Mouse (Mus musculus) limb, embryonic 12.5 days (tissue): ENCODE measurements around the gene Alpl. TPM values are rescaled to one million over a fixed set of nuclear protein-coding genes. Genes with fewer than 3 reads are reported as not detected.

Experiments used
- ATAC-seq: fragments of 200-750 bp; cut with Nextera tagmentation; 2 replicates; pipeline ENCODE4 v1.8.0; 2017; ENCODE audit warnings: low read depth, moderate TSS enrichment; ENCODE audit not compliant: insufficient number of reproducible peaks, insufficient read depth, low FRiP score, low TSS enrichment
- H3K27ac ChIP-seq: fragments of 300-500 bp; sonication (generic); 2 replicates; pipeline ENCODE4 v1.5.1; 2016; ENCODE audit warnings: mild to moderate bottlenecking, moderate library complexity
- H3K27me3 ChIP-seq: fragments of 300-500 bp; sonication (generic); 2 replicates; pipeline ENCODE4 v1.6.1; 2016; ENCODE audit warnings: mild to moderate bottlenecking, moderate library complexity
- H3K36me3 ChIP-seq: fragments of 300-500 bp; sonication (generic); 2 replicates; pipeline ENCODE4 v1.6.1; 2016; ENCODE audit warnings: mild to moderate bottlenecking, moderate library complexity
- H3K4me1 ChIP-seq: fragments of 300-500 bp; sonication (generic); replicated peaks from 2 replicates; pipeline ENCODE4 v1.6.1; 2016
- H3K4me2 ChIP-seq: fragments of 300-500 bp; sonication (generic); 2 replicates; pipeline ENCODE4 v1.6.1; 2016; ENCODE audit warnings: mild to moderate bottlenecking, moderate library complexity
- H3K4me3 ChIP-seq: fragments of 300-500 bp; sonication (generic); replicated peaks from 2 replicates; pipeline ENCODE4 v1.5.1; 2016; ENCODE audit warnings: mild to moderate bottlenecking
- H3K9ac ChIP-seq: fragments of 300-500 bp; sonication (generic); replicated peaks from 2 replicates; pipeline ENCODE4 v1.6.1; 2016; ENCODE audit warnings: mild to moderate bottlenecking, moderate library complexity
- H3K9me3 ChIP-seq: fragments of 300-500 bp; sonication (generic); 2 replicates; pipeline ENCODE4 v1.6.1; 2016; ENCODE audit warnings: mild to moderate bottlenecking, moderate library complexity
- WGBS: fragments of 180-500 bp; shearing (Covaris S2); methylation state at CpG from one replicate; pipeline ENCODE4 v1.1.7; 2016; 5-methylcytosine and 5-hydroxymethylcytosine counted together
- polyA plus RNA-seq: library from polyadenylated mRNA; unstranded; fragments of >200 nt; fragmentation: Nextera tagmentation; extraction: Ambion mirVana; gene quantifications from 2 replicates; pipeline ENCODE4 v1.2.1, GENCODE M21; 2016

Alpl gene
- polyA plus RNA-seq, 1 experiment from 2014 or later = 2.3 TPM

DNA sequence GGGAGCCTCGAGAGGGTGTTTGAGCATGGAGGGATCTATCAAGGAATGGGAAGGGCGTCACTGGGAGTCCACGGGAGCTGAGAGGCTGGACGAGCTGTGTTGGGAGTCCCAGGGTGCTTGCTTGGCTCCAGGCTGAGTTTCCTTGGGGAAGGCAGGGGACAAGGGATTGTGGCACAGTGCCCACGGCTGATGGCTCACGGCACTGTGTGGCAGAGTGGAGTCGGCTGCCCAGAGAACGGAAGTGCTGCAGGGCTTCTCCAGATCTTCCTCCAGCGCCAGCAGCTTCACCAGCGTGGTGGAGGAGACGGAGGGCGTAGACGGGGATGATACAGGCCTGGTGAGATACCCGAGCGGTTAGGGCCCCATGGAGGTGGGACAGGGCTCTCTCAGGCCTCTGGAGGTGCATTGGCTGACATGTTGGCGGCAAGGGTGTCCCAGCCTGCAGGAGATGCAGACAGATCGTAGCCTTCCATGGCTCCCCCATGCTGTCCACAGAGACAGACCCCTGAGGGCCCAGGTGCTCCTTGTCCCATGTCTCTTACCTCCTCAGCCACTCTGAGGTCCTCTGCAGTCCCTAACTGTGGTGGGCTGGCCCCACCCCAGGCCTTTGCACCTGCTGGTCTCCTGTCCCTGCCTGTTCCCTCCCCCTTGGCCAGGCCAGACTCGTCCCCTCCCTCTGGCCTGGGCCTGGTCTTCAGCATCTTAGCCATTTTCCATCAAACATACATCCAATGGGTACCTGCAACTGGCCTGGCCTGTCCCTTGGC is 69.3 kb downstream of the Alpl start:
- H3K27ac ChIP-seq = no peak overlapping the region
- 0 out of 2 replicates have a peak, but pooled peaks have one; percentile 7 for ATAC-seq
- peaks cover 25% of the 10 kb centered on the region for H3K4me1 ChIP-seq
- peak overlapping the region; percentile 24; the same call in 1 of the 2 replicates for H3K4me3 ChIP-seq
- H3K36me3 ChIP-seq = no peaks in the 10 kb centered on the region
- H3K27me3 ChIP-seq = peaks cover 61% of the 10 kb centered on the region
- H3K9ac ChIP-seq = peak overlapping the region; percentile 12; the same call in 1 of the 2 replicates
- 82% methylated on average over 18 of the region's 18 CpGs for WGBS
- no peaks in the 10 kb centered on the region for H3K9me3 ChIP-seq
- peak overlapping the region; percentile 48 for H3K4me2 ChIP-seq

DNA sequence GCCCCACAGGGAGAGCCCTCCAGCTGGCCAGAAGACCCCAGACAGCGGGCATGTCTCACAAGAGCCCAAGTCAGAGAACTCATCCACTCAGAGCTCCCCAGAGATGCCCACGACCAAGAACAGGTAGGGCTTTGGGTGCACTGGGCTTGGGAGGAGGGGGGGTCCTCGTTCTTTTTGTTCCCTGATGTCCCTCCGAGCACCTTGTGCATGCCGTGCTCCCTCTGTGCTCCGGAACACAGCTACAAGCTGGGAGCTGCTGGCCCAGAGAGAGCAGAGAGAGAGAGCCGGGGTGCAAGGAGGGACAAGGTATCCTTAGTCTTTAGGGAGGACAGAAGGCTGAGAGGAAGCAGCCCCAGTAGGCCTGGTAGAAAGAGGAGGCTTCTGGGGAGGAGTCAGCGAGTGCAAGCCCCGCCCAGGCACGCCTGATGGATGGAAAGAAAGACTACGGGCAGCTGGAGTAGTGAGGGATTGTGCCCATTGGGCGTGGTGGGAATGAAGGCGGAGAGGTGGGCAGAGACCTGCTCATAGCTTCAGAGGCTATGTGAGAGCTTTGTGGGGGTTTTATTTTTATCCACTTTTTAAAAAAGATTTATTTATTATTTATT is 70.5 kb downstream of the Alpl start:
- WGBS = 77% methylated on average over 13 of the region's 13 CpGs
- H3K36me3 ChIP-seq = no peaks in the 10 kb centered on the region
- H3K4me1 ChIP-seq = peaks cover 25% of the 10 kb centered on the region
- no peak overlapping the region for H3K9ac ChIP-seq
- H3K4me3 ChIP-seq = no peak overlapping the region
- no peaks in the 10 kb centered on the region for H3K9me3 ChIP-seq
- H3K4me2 ChIP-seq = no peak overlapping the region
- no peak for ATAC-seq
- no peak overlapping the region for H3K27ac ChIP-seq
- H3K27me3 ChIP-seq = peaks cover 61% of the 10 kb centered on the region

DNA sequence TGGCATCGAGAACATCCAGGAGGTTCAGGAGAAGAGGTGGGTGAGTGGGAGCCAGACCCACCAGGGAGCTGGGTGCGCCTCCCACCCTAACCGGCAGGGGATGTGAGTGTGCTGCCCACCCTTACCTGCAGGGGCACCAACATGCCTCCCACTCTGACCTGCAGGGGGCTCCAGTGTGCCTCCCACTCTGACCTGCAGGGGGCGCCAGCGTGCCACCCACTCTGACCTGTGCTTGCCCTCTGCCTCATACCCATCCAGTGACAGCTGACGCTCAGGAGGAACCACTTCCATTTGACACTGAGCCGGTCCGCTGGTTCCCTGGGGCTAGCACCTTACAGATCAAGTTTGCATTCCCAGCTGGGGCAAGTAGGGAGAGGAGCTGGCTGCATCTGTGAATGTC is 71.4 kb downstream of the Alpl start:
- Histone ChIP-seq H3K4me1 (peaks cover 27% of the 10 kb centered on the region), H3K9ac (no peak overlapping the region), H3K9me3 (no peaks in the 10 kb centered on the region), H3K4me3 (no peak overlapping the region), H3K27ac (no peak overlapping the region), H3K36me3 (no peaks in the 10 kb centered on the region), H3K4me2 (no peak overlapping the region), H3K27me3 (peaks cover 66% of the 10 kb centered on the region)
- ATAC-seq = no peak
- 46% methylated on average over 8 of the region's 8 CpGs for WGBS

DNA sequence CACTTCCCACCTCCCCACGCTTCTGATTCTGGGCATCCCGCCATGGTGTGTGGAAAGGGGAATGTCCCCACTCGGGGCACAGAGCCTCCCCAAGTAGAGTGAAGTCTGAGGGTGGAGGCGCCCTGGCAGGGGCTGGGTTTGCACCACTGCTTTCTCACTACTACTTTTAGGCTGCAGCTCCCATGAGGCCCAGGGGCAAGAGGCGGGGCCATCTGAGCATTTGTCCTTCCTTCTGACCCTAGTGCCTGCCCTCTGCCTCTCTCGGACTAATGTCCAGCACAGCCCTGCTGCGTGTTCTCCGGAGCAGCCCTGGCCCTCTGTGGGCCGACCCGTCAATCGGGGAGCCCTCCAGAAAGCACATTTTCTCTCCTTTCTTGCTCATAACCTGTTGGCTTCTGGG is 72.0 kb downstream of the Alpl start:
- ATAC-seq = no peak
- peaks cover 62% of the 10 kb centered on the region for H3K27me3 ChIP-seq

DNA sequence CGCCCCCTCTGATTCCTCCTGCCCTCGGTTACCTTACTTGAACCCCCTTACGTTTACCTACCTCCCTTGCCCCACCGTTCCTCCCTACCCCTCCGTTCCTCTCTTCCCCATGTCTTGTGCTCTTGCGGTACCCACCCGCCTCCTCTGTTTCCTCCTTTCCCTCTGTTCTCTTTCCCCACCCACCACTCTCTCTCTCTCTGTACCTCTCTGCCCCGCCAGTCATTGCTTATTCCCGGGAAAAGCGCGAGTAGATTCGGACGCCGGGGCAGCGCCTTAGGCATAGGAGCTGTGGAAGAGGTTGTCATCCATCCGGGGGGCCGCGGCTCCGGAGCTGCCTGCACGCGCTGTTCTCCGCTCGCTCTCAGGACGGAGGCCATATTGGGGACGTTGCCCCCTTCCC is 72.7 kb downstream of the Alpl start:
- ATAC-seq = no peak
- Histone ChIP-seq H3K27me3 (peaks cover 61% of the 10 kb centered on the region), H3K9me3 (no peaks in the 10 kb centered on the region), H3K4me2 (peak overlapping the region; percentile 44), H3K36me3 (no peaks in the 10 kb centered on the region), H3K4me3 (peak overlapping the region; percentile 6), H3K9ac (no peak overlapping the region; the same call in 1 of the 2 replicates), H3K27ac (no peak overlapping the region), H3K4me1 (peaks cover 30% of the 10 kb centered on the region)
- WGBS = 45% methylated on average over 25 of the region's 25 CpGs

More for the DNA sequence above, 72.0 kb downstream of the Alpl start:
- Histone ChIP-seq H3K4me3 (peak overlapping the region; percentile 6; the same call in 1 of the 2 replicates), H3K36me3 (no peaks in the 10 kb centered on the region), H3K4me1 (peaks cover 30% of the 10 kb centered on the region), H3K4me2 (peak overlapping the region; percentile 44; the same call in 1 of the 2 replicates), H3K9me3 (no peaks in the 10 kb centered on the region), H3K9ac (no peak overlapping the region), H3K27ac (no peak overlapping the region)
- 38% methylated on average over 11 of the region's 11 CpGs for WGBS

DNA sequence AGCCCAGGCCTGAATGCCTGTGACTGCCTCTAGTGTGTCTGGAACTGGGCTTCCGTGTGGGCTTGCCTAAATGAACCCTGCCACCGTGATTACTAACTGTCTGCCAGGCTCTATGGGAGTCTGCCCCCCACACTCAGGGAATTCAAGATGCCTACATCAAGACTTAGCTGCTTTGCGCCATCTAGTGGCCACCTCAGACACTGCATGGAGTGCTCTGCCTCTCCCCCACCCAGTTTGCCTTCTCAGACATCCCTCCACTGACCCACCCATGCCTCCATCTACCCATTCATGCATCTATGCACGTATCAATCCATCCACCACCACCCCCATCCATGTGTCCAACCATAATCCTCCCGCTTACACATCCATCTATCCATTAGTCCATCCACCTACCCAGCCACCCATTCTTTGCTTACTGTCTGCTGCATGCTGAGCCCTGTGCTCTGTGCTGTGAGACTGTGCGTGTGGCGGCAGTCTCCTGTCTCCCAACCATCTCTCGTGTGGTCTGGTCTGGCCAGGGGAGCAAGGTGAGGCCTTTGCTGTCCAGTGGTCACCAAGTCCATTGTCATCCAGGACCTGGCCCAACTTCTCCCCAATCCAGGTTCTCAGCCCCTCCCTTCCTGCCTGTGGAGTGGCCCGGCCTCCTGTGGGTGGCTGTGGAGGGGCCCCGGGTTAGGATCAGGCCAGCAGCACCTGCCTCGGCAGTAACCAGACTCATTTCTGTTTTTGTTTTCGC is 73.3 kb downstream of the Alpl start:
- ATAC-seq = no peak
- H3K9me3 ChIP-seq = no peaks in the 10 kb centered on the region
- no peak overlapping the region for H3K27ac ChIP-seq
- H3K4me2 ChIP-seq = peak overlapping the region; percentile 44
- no peak overlapping the region for H3K9ac ChIP-seq
- no peak overlapping the region for H3K4me3 ChIP-seq
- H3K36me3 ChIP-seq = no peaks in the 10 kb centered on the region
- peaks cover 23% of the 10 kb centered on the region for H3K4me1 ChIP-seq
- H3K27me3 ChIP-seq = peaks cover 61% of the 10 kb centered on the region
- WGBS = 26% methylated on average over 12 of the region's 12 CpGs

DNA sequence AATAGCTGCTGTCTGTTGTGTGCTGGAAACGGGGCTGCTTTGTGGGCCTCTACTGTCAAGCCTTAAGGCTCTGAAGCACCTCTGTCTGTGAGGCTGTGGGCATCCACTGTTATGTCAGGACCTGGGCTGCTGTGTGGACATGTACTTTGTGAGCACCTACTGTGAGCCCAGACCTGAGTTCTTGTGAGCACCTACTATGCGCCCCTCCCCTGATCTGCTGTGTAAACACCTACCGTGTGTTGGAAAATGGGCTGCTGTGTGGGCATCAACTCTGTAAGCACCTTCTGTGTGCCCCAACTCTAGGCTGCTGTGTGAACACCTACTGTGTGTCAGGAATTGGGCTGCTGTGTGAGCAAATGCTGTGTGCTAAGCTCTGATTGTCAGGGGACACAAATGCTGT is 74.0 kb downstream of the Alpl start:
- H3K36me3 ChIP-seq = no peaks in the 10 kb centered on the region
- peaks cover 22% of the 10 kb centered on the region for H3K4me1 ChIP-seq
- peaks cover 58% of the 10 kb centered on the region for H3K27me3 ChIP-seq
- no peak overlapping the region for H3K27ac ChIP-seq
- ATAC-seq = no peak
- H3K9me3 ChIP-seq = no peaks in the 10 kb centered on the region
- H3K4me3 ChIP-seq = no peak overlapping the region
- H3K4me2 ChIP-seq = no peak overlapping the region
- no peak overlapping the region for H3K9ac ChIP-seq
- WGBS = 83% methylated on average over 3 of the region's 3 CpGs

DNA sequence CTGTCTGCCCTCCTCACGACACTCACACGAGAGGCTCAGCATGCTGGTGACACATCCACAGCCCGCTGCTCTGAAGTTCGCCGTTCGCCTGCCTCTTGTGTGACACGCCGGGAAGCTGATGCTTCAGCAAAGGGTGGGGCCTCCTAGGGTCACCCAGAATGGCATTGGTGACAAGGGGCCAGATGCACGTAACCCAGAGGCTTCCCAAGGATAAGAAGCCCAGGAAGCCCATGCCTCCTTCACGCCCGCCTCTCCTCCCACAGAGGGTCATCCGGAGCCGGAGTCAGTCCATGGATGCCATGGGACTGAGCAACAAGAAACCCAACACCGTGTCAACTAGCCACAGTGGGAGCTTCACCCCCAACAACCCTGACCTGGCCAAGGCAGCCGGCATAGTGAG is 74.6 kb downstream of the Alpl start:
- Histone ChIP-seq H3K4me3 (no peak overlapping the region), H3K27ac (no peak overlapping the region), H3K27me3 (peaks cover 52% of the 10 kb centered on the region), H3K4me1 (peaks cover 22% of the 10 kb centered on the region), H3K4me2 (no peak overlapping the region), H3K9ac (no peak overlapping the region), H3K36me3 (no peaks in the 10 kb centered on the region), H3K9me3 (no peaks in the 10 kb centered on the region)
- no peak for ATAC-seq
- WGBS = 86% methylated on average over 15 of the region's 15 CpGs

DNA sequence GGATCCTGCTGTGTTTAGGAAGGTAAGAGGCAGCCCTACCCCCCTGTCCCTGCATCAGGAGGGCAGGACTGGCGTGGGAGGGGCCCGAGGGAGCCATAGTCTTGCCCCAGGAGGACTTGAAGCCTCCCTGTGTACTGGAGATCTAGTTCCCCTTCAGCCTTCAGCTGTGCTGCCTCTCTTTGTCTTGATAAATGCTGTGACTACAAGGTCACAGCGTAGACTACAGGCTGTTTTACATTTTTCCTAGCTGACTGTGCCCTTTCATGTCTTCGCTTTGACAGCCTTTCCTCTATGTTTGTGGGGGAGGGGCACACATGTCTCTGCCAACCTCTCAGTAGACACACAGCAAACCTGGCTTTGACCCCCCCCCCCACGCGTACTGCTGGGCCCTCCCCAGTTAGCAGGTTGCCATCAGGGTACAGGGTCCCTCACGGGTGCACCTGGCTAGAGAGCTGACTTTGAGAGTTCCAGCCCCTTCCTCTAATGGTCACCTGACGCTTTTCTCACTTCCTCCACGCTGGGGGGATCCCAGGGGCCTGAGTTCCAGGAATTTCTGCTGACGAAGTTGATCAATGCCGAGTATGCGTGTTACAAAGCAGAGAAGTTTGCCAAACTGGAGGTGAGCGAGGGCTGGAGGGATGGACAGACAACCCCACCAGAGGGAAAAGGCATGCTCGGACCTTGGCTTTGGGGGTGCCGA is 76.7 kb downstream of the Alpl start:
- Histone ChIP-seq H3K4me2 (peak overlapping the region; percentile 37), H3K4me3 (no peak overlapping the region)

DNA sequence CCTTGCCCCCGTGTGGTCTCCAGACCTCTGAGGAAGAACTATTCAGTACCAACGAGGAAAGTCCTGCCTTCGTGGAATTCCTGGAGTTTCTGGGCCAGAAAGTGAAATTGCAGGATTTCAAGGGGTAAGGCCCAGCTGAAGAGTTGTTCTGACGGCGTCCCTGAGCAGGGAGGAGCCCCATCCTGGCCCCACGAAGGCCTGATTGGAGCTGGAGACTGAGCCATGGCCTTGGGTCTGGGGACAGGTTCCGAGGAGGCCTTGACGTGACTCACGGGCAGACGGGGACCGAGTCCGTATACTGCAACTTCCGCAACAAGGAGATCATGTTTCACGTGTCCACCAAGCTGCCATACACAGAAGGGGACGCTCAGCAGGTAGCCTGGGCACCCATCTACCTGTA is 78.5 kb downstream of the Alpl start:
- Histone ChIP-seq H3K27me3 (peaks cover 37% of the 10 kb centered on the region), H3K4me2 (no peak overlapping the region), H3K9ac (peak overlapping the region; percentile 23; the same call in 1 of the 2 replicates), H3K4me3 (no peak overlapping the region), H3K9me3 (no peaks in the 10 kb centered on the region), H3K27ac (no peak overlapping the region), H3K36me3 (no peaks in the 10 kb centered on the region), H3K4me1 (peaks cover 26% of the 10 kb centered on the region)
- no peak for ATAC-seq
- 60% methylated on average over 15 of the region's 15 CpGs for WGBS

More for the DNA sequence above, 76.7 kb downstream of the Alpl start:
- no peaks in the 10 kb centered on the region for H3K9me3 ChIP-seq
- 26% methylated on average over 15 of the region's 15 CpGs for WGBS
- no peaks in the 10 kb centered on the region for H3K36me3 ChIP-seq
- ATAC-seq = no peak
- peaks cover 26% of the 10 kb centered on the region for H3K4me1 ChIP-seq
- H3K27me3 ChIP-seq = peaks cover 55% of the 10 kb centered on the region
- no peak overlapping the region for H3K27ac ChIP-seq
- no peak overlapping the region for H3K9ac ChIP-seq

DNA sequence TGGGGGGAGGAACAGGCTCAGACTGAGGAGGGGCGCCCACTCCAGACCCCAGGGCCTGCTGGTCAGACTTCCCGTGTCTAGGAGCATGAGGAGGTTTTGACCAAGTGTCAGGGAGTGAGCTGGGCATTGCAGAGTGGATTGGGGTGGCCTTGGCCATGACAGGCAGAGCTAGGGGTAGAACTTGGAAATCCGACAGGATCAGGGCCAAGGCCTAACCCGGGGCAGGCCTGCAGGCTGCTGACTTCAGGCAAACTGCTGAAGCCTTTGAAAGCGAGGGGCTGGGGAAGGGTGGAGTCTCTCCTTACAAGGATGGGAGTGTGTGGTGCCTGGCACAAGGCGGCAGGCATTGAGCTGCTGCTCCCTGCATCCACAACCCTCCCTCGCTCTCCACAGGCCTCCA is 79.2 kb downstream of the Alpl start:
- H3K9ac ChIP-seq = no peak overlapping the region
- no peak overlapping the region for H3K27ac ChIP-seq
- H3K4me1 ChIP-seq = peaks cover 26% of the 10 kb centered on the region
- no peak for ATAC-seq
- H3K4me3 ChIP-seq = no peak overlapping the region
- H3K36me3 ChIP-seq = no peaks in the 10 kb centered on the region
- peaks cover 37% of the 10 kb centered on the region for H3K27me3 ChIP-seq
- H3K9me3 ChIP-seq = no peaks in the 10 kb centered on the region
- 60% methylated on average over 7 of the region's 7 CpGs for WGBS
- H3K4me2 ChIP-seq = no peak overlapping the region
